Mouse (Mus musculus): Measurements from ENCODE around the gene Ssxb10. TPM values are rescaled to one million over a fixed set of nuclear protein-coding genes. Genes with fewer than 3 reads are reported as not detected.
"Not testable (repeated sequence)": the region's sequence is repeated elsewhere in the genome, so short reads cannot be mapped to it uniquely, and the experiment has no call there.

Ssxb10 gene
- polyA plus RNA-seq (2015; fragmentation: Nextera tagmentation; extraction: Ambion mirVana): not detected in 2 replicates

DNA sequence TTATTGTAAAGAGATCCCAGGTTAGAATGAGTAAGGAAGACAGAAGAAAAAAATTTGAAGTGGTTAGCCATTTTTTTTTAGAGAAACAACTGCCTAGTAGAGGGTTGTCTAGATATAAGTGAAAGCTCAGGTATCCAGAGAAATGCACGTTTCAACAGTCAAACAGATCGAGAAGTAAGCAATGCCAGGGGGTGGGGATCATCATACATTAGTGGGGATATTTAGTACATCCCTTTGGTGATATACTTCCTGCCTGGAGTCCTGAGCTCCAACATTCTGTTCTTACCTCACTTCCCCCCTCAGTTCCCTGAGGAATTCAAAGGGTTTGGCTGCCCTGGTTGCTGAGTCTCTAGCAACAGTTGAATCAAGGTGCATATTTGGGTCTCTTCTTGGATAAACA, at the start of gene Ssxb10:
Ssxb10 (plus strand) TSS at position 301 of the 400 bp plus-strand sequence.
- H3K4me3 ChIP-seq: no peak within 1 kb of the TSS
- no peaks in the 10 kb centered on the region for H3K4me1 ChIP-seq (replicated peaks)
- no peak within 1 kb of the TSS for H3K4me2 ChIP-seq
- no peak within 1 kb of the TSS for H3K9ac ChIP-seq
- no peaks in the 10 kb centered on the region for H3K27me3 ChIP-seq
- no peaks in the 10 kb centered on the region for H3K36me3 ChIP-seq
- WGBS: 63% methylated on average over 2 of the region's 2 CpGs
- no peak for ATAC-seq (ENCODE audit: low FRiP score, low read depth)
- 0 out of 2 replicates have a peak, but pooled peaks cover 3% of the 10 kb centered on the region for H3K9me3 ChIP-seq
- no peak within 1 kb of the TSS for H3K27ac ChIP-seq (replicated peaks)

DNA sequence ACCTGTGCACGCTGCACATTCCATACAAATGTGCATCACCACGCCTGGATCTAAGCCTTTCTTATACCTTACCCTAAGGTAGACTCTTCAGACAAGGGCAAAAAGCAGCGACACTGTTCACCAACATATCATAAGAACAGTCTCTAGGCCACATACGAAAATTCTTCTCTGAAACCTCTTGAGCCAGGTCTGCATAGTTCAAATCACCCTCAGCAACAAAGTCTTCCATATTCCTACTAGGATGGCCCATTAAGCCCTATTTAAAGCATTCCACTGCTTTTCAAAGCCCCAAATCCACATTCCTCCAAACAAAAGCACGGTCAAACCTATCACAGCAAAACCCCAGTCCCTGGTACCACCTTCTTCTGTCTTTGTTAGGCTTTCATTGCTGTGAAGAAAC, 38.6 kb upstream of the Ssxb10 start:
- Histone ChIP-seq H3K27ac (replicated peaks) (no peak overlapping the region), H3K9me3 (no peaks in the 10 kb centered on the region), H3K4me1 (replicated peaks) (no peaks in the 10 kb centered on the region), H3K9ac (no peak overlapping the region), H3K4me2 (no peak overlapping the region), H3K36me3 (no peaks in the 10 kb centered on the region), H3K4me3 (no peak overlapping the region), H3K27me3 (no peaks in the 10 kb centered on the region)
- 77% methylated on average over 5 of the region's 5 CpGs for WGBS
- ATAC-seq (ENCODE audit: low FRiP score, low read depth): no peak

DNA sequence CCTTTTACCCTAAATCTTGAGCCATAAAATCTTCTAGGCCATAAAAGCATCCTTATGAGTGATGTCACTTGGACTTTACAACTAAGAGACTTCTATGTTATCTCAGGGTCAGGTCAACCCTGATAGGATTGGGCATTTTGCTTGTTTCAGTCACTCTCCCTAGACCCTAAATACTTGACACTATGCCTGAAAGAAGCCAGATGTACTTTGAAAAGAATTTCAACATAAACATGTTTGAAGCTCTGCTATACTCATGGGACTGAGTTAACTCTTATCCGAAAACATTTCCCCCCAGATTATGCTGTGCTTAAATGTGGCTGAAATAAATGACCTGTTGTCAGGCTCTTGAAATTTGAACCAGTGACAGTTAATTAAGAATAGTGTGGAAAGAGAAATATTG, 17.9 kb upstream of the Ssxb10 start:
- Histone ChIP-seq H3K4me3 (no peak overlapping the region), H3K27ac (replicated peaks) (no peak overlapping the region), H3K27me3 (no peaks in the 10 kb centered on the region), H3K9ac (no peak overlapping the region), H3K4me1 (replicated peaks) (no peaks in the 10 kb centered on the region), H3K36me3 (no peaks in the 10 kb centered on the region), H3K9me3 (no peaks in the 10 kb centered on the region), H3K4me2 (no peak overlapping the region)
- WGBS: 97% methylated on average over 1 of the region's 1 CpGs
- no peak for ATAC-seq (ENCODE audit: low FRiP score, low read depth)

DNA sequence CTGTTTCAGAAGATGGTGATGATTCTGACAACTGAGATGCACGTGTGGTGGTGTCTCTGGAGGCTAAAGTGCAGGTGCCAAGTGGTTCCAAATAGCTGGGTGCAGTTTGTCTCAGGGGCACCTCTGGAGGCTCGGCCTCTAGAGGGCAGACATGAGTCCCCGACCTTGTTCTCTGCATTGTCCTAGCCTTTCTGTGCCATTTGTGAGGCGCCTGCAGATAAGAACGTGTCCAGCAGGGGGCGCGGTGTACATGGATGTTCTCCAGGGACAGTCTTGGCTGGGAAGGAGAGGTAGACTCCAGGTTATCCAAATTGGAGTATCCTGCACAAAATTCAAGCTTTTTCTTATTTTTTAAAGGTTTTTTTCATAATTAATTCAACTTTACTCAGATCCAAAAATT, 12.3 kb upstream of the Ssxb10 start:
- H3K27me3 ChIP-seq; H3K9ac ChIP-seq; H3K4me3 ChIP-seq; H3K4me1 ChIP-seq (replicated peaks); ATAC-seq (ENCODE audit: low FRiP score, low read depth); H3K4me2 ChIP-seq; H3K9me3 ChIP-seq; H3K36me3 ChIP-seq; H3K27ac ChIP-seq (replicated peaks): not testable (repeated sequence)
- WGBS: 9% methylated on average over 7 of the region's 7 CpGs

DNA sequence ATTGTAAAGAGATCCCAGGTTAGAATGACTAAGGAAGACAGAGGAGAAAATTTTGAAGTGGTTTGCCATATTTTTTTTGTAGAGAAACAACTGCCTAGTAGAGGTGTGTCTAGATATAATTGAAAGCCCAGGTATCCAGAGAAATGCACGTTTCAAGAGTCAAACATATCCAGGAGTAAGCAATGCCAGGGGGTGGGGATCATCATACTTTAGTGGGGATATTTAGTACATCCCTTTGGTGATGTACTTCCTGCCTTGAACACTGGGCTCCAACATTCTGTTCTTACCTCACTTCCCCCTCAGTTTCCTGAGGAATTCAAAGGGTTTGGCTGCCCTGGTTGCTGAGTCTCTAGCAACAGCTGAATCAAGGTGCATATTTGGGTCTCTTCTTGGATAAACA, 39.5 kb downstream of the Ssxb10 start, which contains the start of gene Ssxb9:
Ssxb9 (plus strand) TSS at position 301 of the 400 bp plus-strand sequence.
- not testable (repeated sequence) for H3K9ac ChIP-seq
- WGBS: 26% methylated on average over 1 of the region's 1 CpGs

More for the DNA sequence above, 39.5 kb downstream of the Ssxb10 start, which contains the start of gene Ssxb9:
- H3K36me3 ChIP-seq; H3K27me3 ChIP-seq; H3K27ac ChIP-seq (replicated peaks); H3K9me3 ChIP-seq; H3K4me2 ChIP-seq; H3K4me1 ChIP-seq (replicated peaks); ATAC-seq (ENCODE audit: low FRiP score, low read depth); H3K4me3 ChIP-seq: not testable (repeated sequence)

Other genes starting within 250 kb of the Ssxb10 start
- 0.07 and 0.13 TPM in 2 replicates for gene Was, start 236.9 kb upstream of the Ssxb10 start, polyA plus RNA-seq (2015; fragmentation: Nextera tagmentation; extraction: Ambion mirVana)
- 60.2 and 65.5 TPM in 2 replicates for gene Wdr13, start 194.5 kb upstream of the Ssxb10 start, polyA plus RNA-seq (2015; fragmentation: Nextera tagmentation; extraction: Ambion mirVana)
- gene Rbm3, start 181.5 kb upstream of the Ssxb10 start, polyA plus RNA-seq (2015; fragmentation: Nextera tagmentation; extraction: Ambion mirVana): 289 and 303 TPM in 2 replicates
- gene Tbc1d25, start 151.2 kb upstream of the Ssxb10 start, polyA plus RNA-seq (2015; fragmentation: Nextera tagmentation; extraction: Ambion mirVana): 22.7 and 25.7 TPM in 2 replicates
- gene Ebp, start 133.9 kb upstream of the Ssxb10 start, polyA plus RNA-seq (2015; fragmentation: Nextera tagmentation; extraction: Ambion mirVana): 29.9 and 32.9 TPM in 2 replicates
- 47.0 and 52.9 TPM in 2 replicates for gene Porcn, start 120.9 kb upstream of the Ssxb10 start, polyA plus RNA-seq (2015; fragmentation: Nextera tagmentation; extraction: Ambion mirVana)
- gene Ftsj1, start 75.0 kb upstream of the Ssxb10 start, polyA plus RNA-seq (2015; fragmentation: Nextera tagmentation; extraction: Ambion mirVana): 48.8 and 51.0 TPM in 2 replicates
- gene Slc38a5, start 56.3 kb upstream of the Ssxb10 start, polyA plus RNA-seq (2015; fragmentation: Nextera tagmentation; extraction: Ambion mirVana): 39.5 and 42.0 TPM in 2 replicates
- gene Ssxb9, start 39.6 kb downstream of the Ssxb10 start, polyA plus RNA-seq (2015; fragmentation: Nextera tagmentation; extraction: Ambion mirVana): not detected in 2 replicates
- gene Ssxb1, start 85.9 kb downstream of the Ssxb10 start, polyA plus RNA-seq (2015; fragmentation: Nextera tagmentation; extraction: Ambion mirVana): not detected in 2 replicates
- gene Ssxb2, start 134.3 kb downstream of the Ssxb10 start, polyA plus RNA-seq (2015; fragmentation: Nextera tagmentation; extraction: Ambion mirVana): not detected in 2 replicates
- gene Gm14459, start 197.5 kb downstream of the Ssxb10 start, polyA plus RNA-seq (2015; fragmentation: Nextera tagmentation; extraction: Ambion mirVana): not detected in 2 replicates
- gene Ssxb6, start 220.8 kb downstream of the Ssxb10 start, polyA plus RNA-seq (2015; fragmentation: Nextera tagmentation; extraction: Ambion mirVana): not detected in 2 replicates